Mouse (Mus musculus) MEL (cell line): ENCODE measurements around the gene Wap. TPM values are rescaled to one million over a fixed set of nuclear protein-coding genes. Genes with fewer than 3 reads are reported as not detected.

Experiments
- DNase-seq: peaks from one replicate; pipeline ENCODE4 v3.0.0; 2011; ENCODE audit warnings: low read depth, low spot score
- H3K27ac ChIP-seq: 2 replicates; pipeline ENCODE4 v1.5.1; 2012; ENCODE audit warnings: low read depth, mild to moderate bottlenecking, control low read depth, low read length, moderate library complexity; ENCODE audit not compliant: control insufficient read depth
- H3K27me3 ChIP-seq, 2 experiments: fragments of 150-350 bp in 1 of 2; sonication (generic) in 1 of 2; 2 replicates each; pipeline ENCODE4 v1.6.1; 2012; ENCODE audit warnings: low read length in 2 of 2, mild to moderate bottlenecking in 2 of 2, improper control_type of control experiment in 1 of 2, moderate library complexity in 1 of 2; ENCODE audit not compliant: insufficient read depth in 2 of 2, control insufficient read depth in 1 of 2
- H3K36me3 ChIP-seq, 2 experiments: 2 replicates each; pipeline ENCODE4 v1.6.1; 2012 to 2014; ENCODE audit warnings: low read length in 2 of 2, improper control_type of control experiment in 1 of 2, inconsistent platforms in 1 of 2, mild to moderate bottlenecking in 1 of 2; ENCODE audit not compliant: insufficient read depth in 2 of 2, control insufficient read depth in 1 of 2
- H3K4me1 ChIP-seq, 2 experiments: fragments of 150-350 bp in 1 of 2; sonication (generic) in 1 of 2; 2 replicates each; pipeline ENCODE4 v1.6.1; 2012; ENCODE audit warnings: low read length in 2 of 2, improper control_type of control experiment in 1 of 2, mild to moderate bottlenecking in 1 of 2; ENCODE audit not compliant: insufficient read depth in 2 of 2, control insufficient read depth in 1 of 2
- H3K4me3 ChIP-seq, 2 experiments: fragments of 150-350 bp in 1 of 2; sonication (generic) in 1 of 2; 2 replicates each; pipeline ENCODE4 v1.5.1; 2012; ENCODE audit warnings: low read depth in 2 of 2, low read length in 2 of 2, mild to moderate bottlenecking in 2 of 2, moderate library complexity in 2 of 2, control low read depth in 1 of 2, improper control_type of control experiment in 1 of 2; ENCODE audit not compliant: control insufficient read depth in 1 of 2, insufficient read depth in 1 of 2
- H3K79me2 ChIP-seq: 2 replicates; pipeline ENCODE4 v1.6.1; 2012; ENCODE audit warnings: mild to moderate bottlenecking, low read length, moderate library complexity; ENCODE audit not compliant: control insufficient read depth, poor library complexity, insufficient read depth
- H3K9ac ChIP-seq: 2 replicates; pipeline ENCODE4 v1.6.1; 2012; ENCODE audit warnings: low read depth, mild to moderate bottlenecking, control low read depth, low read length, moderate library complexity; ENCODE audit not compliant: control insufficient read depth, poor library complexity, severe bottlenecking
- H3K9me3 ChIP-seq: fragments of 150-350 bp; sonication (generic); replicated peaks from 2 replicates; pipeline ENCODE4 v1.6.1; 2012; ENCODE audit warnings: mild to moderate bottlenecking, low read length, improper control_type of control experiment, moderate library complexity; ENCODE audit not compliant: insufficient read depth
- BHLHE40 ChIP-seq: IDR thresholded peaks from 2 replicates; pipeline ENCODE4 v1.6.1; 2012; ENCODE audit warnings: low read depth, mild to moderate bottlenecking, inconsistent platforms, low read length, improper control_type of control experiment, borderline replicate concordance
- CHD1 ChIP-seq: IDR thresholded peaks from 2 replicates; pipeline ENCODE4 v1.6.1; 2012; ENCODE audit warnings: low read depth, mild to moderate bottlenecking, inconsistent platforms, low read length, improper control_type of control experiment
- CTCF ChIP-seq, 3 experiments: IDR thresholded peaks in 2 of 3; conservative IDR thresholded peaks in 1 of 3; 2 replicates each; pipeline ENCODE4 v1.5.1; 2011 to 2012; ENCODE audit warnings: low read length in 3 of 3, low read depth in 2 of 3, mild to moderate bottlenecking in 2 of 3, improper control_type of control experiment in 1 of 3, inconsistent platforms in 1 of 3, mixed read lengths in 1 of 3, moderate library complexity in 1 of 3; ENCODE audit not compliant: control insufficient read depth in 1 of 3, insufficient read depth in 1 of 3, poor library complexity in 1 of 3, severe bottlenecking in 1 of 3
- E2F4 ChIP-seq: IDR thresholded peaks from 2 replicates; pipeline ENCODE4 v1.6.1; 2011; ENCODE audit warnings: low read depth, low read length, improper control_type of control experiment, borderline replicate concordance
- ELF1 ChIP-seq: IDR thresholded peaks from 2 replicates; pipeline ENCODE4 v1.6.1; 2014; ENCODE audit warnings: low read depth, mild to moderate bottlenecking, inconsistent platforms, low read length, improper control_type of control experiment, moderate library complexity
- EP300 ChIP-seq, 2 experiments: IDR thresholded peaks; 2 replicates each; pipeline ENCODE4 v1.6.1; 2011; ENCODE audit warnings: improper control_type of control experiment in 2 of 2, low read length in 2 of 2, low read depth in 1 of 2, mild to moderate bottlenecking in 1 of 2
- GABPA ChIP-seq: IDR thresholded peaks from 2 replicates; pipeline ENCODE4 v1.6.1; 2012; ENCODE audit warnings: low read depth, mild to moderate bottlenecking, inconsistent platforms, low read length, improper control_type of control experiment, moderate library complexity
- HCFC1 ChIP-seq: IDR thresholded peaks from 2 replicates; pipeline ENCODE4 v1.6.1; 2012; ENCODE audit warnings: low read depth, mild to moderate bottlenecking, inconsistent platforms, low read length, improper control_type of control experiment, moderate library complexity
- JUND ChIP-seq: IDR thresholded peaks from 2 replicates; pipeline ENCODE4 v1.6.1; 2011; ENCODE audit warnings: low read depth, mild to moderate bottlenecking, improper control_type of control experiment, low read length
- KAT2A ChIP-seq: conservative IDR thresholded peaks from 2 replicates; pipeline ENCODE4 v1.6.1; 2012; ENCODE audit warnings: low read depth, low read length, improper control_type of control experiment, inconsistent platforms
- MAFK ChIP-seq: IDR thresholded peaks from 2 replicates; pipeline ENCODE4 v1.6.1; 2011; ENCODE audit warnings: low read depth, mild to moderate bottlenecking, low read length, improper control_type of control experiment, borderline replicate concordance
- MAX ChIP-seq: IDR thresholded peaks from 2 replicates; pipeline ENCODE4 v1.6.1; 2011; ENCODE audit warnings: low read length, improper control_type of control experiment
- MAZ ChIP-seq: IDR thresholded peaks from 2 replicates; pipeline ENCODE4 v1.6.1; 2012; ENCODE audit warnings: low read depth, mild to moderate bottlenecking, inconsistent platforms, low read length, improper control_type of control experiment
- MXI1 ChIP-seq: IDR thresholded peaks from 2 replicates; pipeline ENCODE4 v1.6.1; 2011; ENCODE audit warnings: mild to moderate bottlenecking, low read depth, low read length, improper control_type of control experiment
- MYC ChIP-seq: IDR thresholded peaks from 2 replicates; pipeline ENCODE4 v1.6.1; 2011; ENCODE audit warnings: low read depth, mild to moderate bottlenecking, low read length, improper control_type of control experiment, moderate library complexity
- NELFE ChIP-seq: IDR thresholded peaks from 2 replicates; pipeline ENCODE4 v1.6.1; 2011; ENCODE audit warnings: low read depth, low read length, improper control_type of control experiment
- NRF1 ChIP-seq: IDR thresholded peaks from 2 replicates; pipeline ENCODE4 v1.6.1; 2014; ENCODE audit warnings: low read depth, mild to moderate bottlenecking, inconsistent platforms, low read length, improper control_type of control experiment, moderate library complexity; ENCODE audit not compliant: poor library complexity, insufficient read depth, severe bottlenecking
- POLR2A ChIP-seq, 2 experiments: IDR thresholded peaks; 2 replicates each; pipeline ENCODE4 v1.6.1; 2011 to 2012; ENCODE audit warnings: low read length in 2 of 2, mild to moderate bottlenecking in 2 of 2, control low read depth in 1 of 2, improper control_type of control experiment in 1 of 2, low read depth in 1 of 2, moderate library complexity in 1 of 2; ENCODE audit not compliant: control insufficient read depth in 1 of 2, insufficient read depth in 1 of 2, poor library complexity in 1 of 2
- POLR2AphosphoS5 ChIP-seq: IDR thresholded peaks from 2 replicates; pipeline ENCODE4 v1.6.1; 2012; ENCODE audit warnings: low read depth, borderline replicate concordance, mild to moderate bottlenecking, inconsistent platforms, low read length, moderate library complexity, mixed read lengths
- RAD21 ChIP-seq: IDR thresholded peaks from 2 replicates; pipeline ENCODE4 v1.6.1; 2011; ENCODE audit warnings: mild to moderate bottlenecking, low read depth, low read length, improper control_type of control experiment
- TAL1 ChIP-seq: IDR thresholded peaks from 2 replicates; pipeline ENCODE4 v1.6.1; 2012; ENCODE audit warnings: mild to moderate bottlenecking, inconsistent platforms, low read length, moderate library complexity, mixed read lengths
- TBP ChIP-seq: IDR thresholded peaks from 2 replicates; pipeline ENCODE4 v1.8.0; 2011; ENCODE audit warnings: low read depth, low read length, improper control_type of control experiment
- TCF12 ChIP-seq: IDR thresholded peaks from 2 replicates; pipeline ENCODE4 v1.6.1; 2014; ENCODE audit warnings: low read depth, mild to moderate bottlenecking, inconsistent platforms, low read length, improper control_type of control experiment, moderate library complexity
- UBTF ChIP-seq: IDR thresholded peaks from 2 replicates; pipeline ENCODE4 v1.6.1; 2012; ENCODE audit warnings: low read depth, mild to moderate bottlenecking, inconsistent platforms, low read length, improper control_type of control experiment, moderate library complexity, borderline replicate concordance; ENCODE audit not compliant: insufficient read depth
- USF1 ChIP-seq: IDR thresholded peaks from 2 replicates; pipeline ENCODE4 v1.6.1; 2014; ENCODE audit warnings: low read depth, mild to moderate bottlenecking, inconsistent platforms, low read length, improper control_type of control experiment, moderate library complexity
- ZC3H11A ChIP-seq: IDR thresholded peaks from 2 replicates; pipeline ENCODE4 v1.6.1; 2012; ENCODE audit warnings: low read depth, mild to moderate bottlenecking, inconsistent platforms, low read length, improper control_type of control experiment
- ZKSCAN1 ChIP-seq: IDR thresholded peaks from 2 replicates; pipeline ENCODE4 v1.6.1; 2012; ENCODE audit warnings: low read depth, mild to moderate bottlenecking, inconsistent platforms, low read length, improper control_type of control experiment, moderate library complexity
- ZMIZ1 ChIP-seq: IDR thresholded peaks from 2 replicates; pipeline ENCODE4 v1.6.1; 2012; ENCODE audit warnings: low read depth, mild to moderate bottlenecking, inconsistent platforms, low read length, improper control_type of control experiment, moderate library complexity
- ZNF384 ChIP-seq: IDR thresholded peaks from 2 replicates; pipeline ENCODE4 v1.6.1; 2012; ENCODE audit warnings: low read depth, mild to moderate bottlenecking, inconsistent platforms, low read length, improper control_type of control experiment
- polyA plus RNA-seq, 2 experiments: library from polyadenylated mRNA; stranded (reverse) in 1 of 2; unstranded in 1 of 2; fragments of >175 nt in 1 of 2; fragments of >200 nt in 1 of 2; gene quantifications; 2 replicates each; pipeline versions ENCODE4 v1.2.1 to v1.2.4; 2012; ENCODE audit warnings: low replicate concordance in 2 of 2, low read depth in 1 of 2; ENCODE audit not compliant: insufficient read length in 2 of 2, insufficient read depth in 1 of 2, missing spikeins in 1 of 2
- total RNA-seq: library from RNA; depleted of rRNA; stranded (reverse); fragments of 300-350 nt; gene quantifications from 2 replicates; pipeline ENCODE4 v1.2.3, GENCODE M21; 2012

Gene Wap
- total and polyA plus RNA-seq, 3 experiments, result not detected

- no peak overlapping the region for H3K9ac ChIP-seq
- H3K4me3 ChIP-seq, result no peak overlapping the region
- no peak for DNase-seq
- no peaks in the 10 kb centered on the region for H3K79me2 ChIP-seq
- no peaks in the 10 kb centered on the region for H3K4me1 ChIP-seq
- no peak for TF ChIP-seq RAD21
- TF ChIP-seq JUND, result no peak
- no peak for TF ChIP-seq POLR2A (IDR thresholded peaks at IDR 0.05; ENCODE audit: control insufficient read depth in 1 of 2, insufficient read depth in 1 of 2, low read depth in 1 of 2, low read length in 2 of 2, poor library complexity in 1 of 2)
- TF ChIP-seq ZKSCAN1, result no peak
- TF ChIP-seq NELFE, result no peak
- TF ChIP-seq MAX, result no peak
- no peak for TF ChIP-seq BHLHE40
- no peak for TF ChIP-seq ZC3H11A
- no peak for TF ChIP-seq E2F4
- TF ChIP-seq KAT2A, result no peak
- no peak for TF ChIP-seq CHD1
- no peak for TF ChIP-seq ZMIZ1
- TF ChIP-seq EP300 (IDR thresholded peaks at IDR 0.05; ENCODE audit: low read depth in 1 of 2, low read length in 2 of 2), result no peak
- TF ChIP-seq UBTF, result no peak
- TF ChIP-seq CTCF (IDR thresholded peaks at IDR 0.05 in 2 of 3, conservative IDR thresholded peaks at IDR 0.05 in 1 of 3; ENCODE audit: control insufficient read depth in 1 of 3, insufficient read depth in 1 of 3, low read depth in 2 of 3, low read length in 3 of 3, poor library complexity in 1 of 3, severe bottlenecking in 1 of 3), result no peak
- no peak for TF ChIP-seq MYC
- TF ChIP-seq ELF1, result no peak
- TF ChIP-seq TBP, result no peak
- H3K27ac ChIP-seq, result no peak overlapping the region
- H3K27me3 ChIP-seq, result no peaks in the 10 kb centered on the region; a peak in 1 of 4 replicates
- no peaks in the 10 kb centered on the region for H3K36me3 ChIP-seq
- no peaks in the 10 kb centered on the region for H3K9me3 ChIP-seq
Observed at GRCm38 (mm10) chr11:6661206-6661605, 22.8 kb upstream of the Wap start.

GRCm38 (mm10) chr11:6658271-6658670 lies 19.8 kb upstream of the Wap start, which contains the start of gene Ramp3:
Gene Ramp3, plus strand, starts transcription at chr11:6658521.
- H3K9ac ChIP-seq, result no peak within 1 kb of the TSS
- H3K36me3 ChIP-seq, result no peaks in the 10 kb centered on the region
- no peaks in the 10 kb centered on the region for H3K79me2 ChIP-seq
- H3K4me1 ChIP-seq, result no peaks in the 10 kb centered on the region
- DNase-seq, result no peak
- no peak within 1 kb of the TSS for H3K4me3 ChIP-seq
- H3K27ac ChIP-seq, result no peak within 1 kb of the TSS
- TF ChIP-seq ZC3H11A (no peak), MAZ (no peak), CHD1 (no peak), NELFE (no peak), TBP (no peak), TCF12 (no peak), ZNF384 (no peak), MAFK (no peak), TAL1 (no peak), POLR2AphosphoS5 (no peak), USF1 (no peak), GABPA (no peak), E2F4 (no peak), HCFC1 (no peak), NRF1 (no peak), MXI1 (no peak)
- H3K9me3 ChIP-seq, result no peaks in the 10 kb centered on the region
- no peaks in the 10 kb centered on the region for H3K27me3 ChIP-seq
